Comparison of ENCODE assay signal across 25 mouse cellular contexts in genomic region chr7:16571191-16571590, GRCm38 (mm10).
"Had no signal": no experiment of that assay in that cellular context is flagged by ENCODE, and none has a peak within 500 bp of the region (broad histone marks: within the 10 kb centered on the region; RNA-seq: fewer than 3 reads in every experiment).

No protein-coding gene starts in this region.

- H3K9me3 ChIP-seq: limb, embryonic 10.5 days; limb, embryonic 13.5 days; liver, embryonic 12.5 days; liver, embryonic 15.5 days; lung, embryonic 15.5 days; midbrain, embryonic 10.5 days; midbrain, embryonic 13.5 days; neural tube, embryonic 12.5 days; neural tube, embryonic 15.5 days had no signal

- H3K27me3 ChIP-seq: limb, embryonic 13.5 days; liver, embryonic 12.5 days; liver, embryonic 15.5 days; lung, embryonic 15.5 days; midbrain, embryonic 13.5 days; neural tube, embryonic 12.5 days; neural tube, embryonic 15.5 days had no signal

- H3K9ac ChIP-seq: limb, embryonic 13.5 days; liver, embryonic 12.5 days; liver, embryonic 15.5 days; lung, embryonic 15.5 days; midbrain, embryonic 13.5 days; neural tube, embryonic 12.5 days; neural tube, embryonic 15.5 days had no signal

- H3K4me1 ChIP-seq: liver, embryonic 12.5 days; midbrain, embryonic 10.5 days; neural tube, embryonic 12.5 days had no signal

- H3K27ac ChIP-seq: limb, embryonic 10.5 days; limb, embryonic 13.5 days; liver, embryonic 12.5 days; liver, embryonic 15.5 days; lung, embryonic 15.5 days; midbrain, embryonic 10.5 days; midbrain, embryonic 13.5 days; neural tube, embryonic 12.5 days; neural tube, embryonic 15.5 days had no signal

- H3K4me2 ChIP-seq: limb, embryonic 13.5 days; liver, embryonic 12.5 days; liver, embryonic 15.5 days; lung, embryonic 15.5 days; midbrain, embryonic 13.5 days; neural tube, embryonic 12.5 days; neural tube, embryonic 15.5 days had no signal

- ATAC-seq: inflammation-experienced regulatory T-cells, adult 6 months; intestine, embryonic 16.5 days; liver, embryonic 12.5 days; midbrain, embryonic 13.5 days; midbrain, embryonic 16.5 days had no signal

- H3K4me3 ChIP-seq: limb, embryonic 10.5 days; limb, embryonic 13.5 days; liver, embryonic 12.5 days; liver, embryonic 15.5 days; lung, embryonic 15.5 days; midbrain, embryonic 10.5 days; midbrain, embryonic 13.5 days; neural tube, embryonic 12.5 days; neural tube, embryonic 15.5 days had no signal

- H3K36me3 ChIP-seq: limb, embryonic 13.5 days; liver, embryonic 12.5 days; liver, embryonic 15.5 days; lung, embryonic 15.5 days; midbrain, embryonic 10.5 days; midbrain, embryonic 13.5 days; neural tube, embryonic 12.5 days; neural tube, embryonic 15.5 days had no signal

- DNase-seq: kidney, adult 18-20 months; kidney, adult 9 months; kidney, postnatal 14 days; liver; lung, adult 18-20 months; lung, postnatal 10 days; lung, postnatal 4 days; right cerebral cortex, adult 18-20 months; right cerebral cortex, postnatal 14 days; right cerebral cortex, postnatal 4 days; thymus, adult 2 months; thymus, postnatal 14 days; thymus, postnatal 4 days had no signal
